Mouse (Mus musculus): ENCODE results near the gene Glod4.

GRCm38 (mm10) chr11:76267550-76267949 is 24.0 kb upstream of the Glod4 start:
- no peak for TF ChIP-seq EP300 (IDR thresholded peaks at IDR 0.05; ENCODE audit: low read depth)
- TF ChIP-seq CTCF (IDR thresholded peaks at IDR 0.05; ENCODE audit: low read depth), result no peak

Data from liver, embryonic 14.5 days (tissue).